Mouse (Mus musculus) limb, embryonic 11.5 days (tissue): ENCODE results near the gene Qtrt2. TPM values are rescaled to one million over a fixed set of nuclear protein-coding genes. Genes with fewer than 3 reads are reported as not detected.

Experiments used
- ATAC-seq: fragments of 200-750 bp; cut with Nextera tagmentation; 2 replicates; pipeline ENCODE4 v1.8.0; 2017; ENCODE audit warnings: low read depth; ENCODE audit not compliant: insufficient number of reproducible peaks, low FRiP score, low TSS enrichment
- DNase-seq: peaks from one replicate; pipeline ENCODE4 v3.0.0-alpha.2; 2015; ENCODE audit warnings: low spot score
- H3K27ac ChIP-seq: fragments of 300-500 bp; sonication (generic); replicated peaks from 2 replicates; pipeline ENCODE4 v1.5.1; 2014; ENCODE audit warnings: low read depth, mild to moderate bottlenecking, low read length
- H3K27me3 ChIP-seq: fragments of 300-500 bp; sonication (generic); 2 replicates; pipeline ENCODE4 v1.6.1; 2014; ENCODE audit warnings: mild to moderate bottlenecking, low read length, mixed read lengths; ENCODE audit not compliant: control insufficient read depth, insufficient read depth
- H3K36me3 ChIP-seq: fragments of 300-500 bp; sonication (generic); 2 replicates; pipeline ENCODE4 v1.6.1; 2014; ENCODE audit warnings: mild to moderate bottlenecking, low read length, moderate library complexity, mixed read lengths; ENCODE audit not compliant: control insufficient read depth, insufficient read depth
- H3K4me1 ChIP-seq: fragments of 300-500 bp; sonication (generic); 2 replicates; pipeline ENCODE4 v1.6.1; 2014; ENCODE audit warnings: low read length, mixed read lengths; ENCODE audit not compliant: control insufficient read depth, insufficient read depth
- H3K4me2 ChIP-seq: fragments of 300-500 bp; sonication (generic); 2 replicates; pipeline ENCODE4 v1.6.1; 2014; ENCODE audit warnings: low read depth, mild to moderate bottlenecking, moderate library complexity; ENCODE audit not compliant: severe bottlenecking
- H3K4me3 ChIP-seq: fragments of 300-500 bp; sonication (generic); 2 replicates; pipeline ENCODE4 v1.5.1; 2014; ENCODE audit warnings: low read depth, low read length
- H3K9ac ChIP-seq: fragments of 300-500 bp; sonication (generic); 2 replicates; pipeline ENCODE4 v1.6.1; 2014; ENCODE audit warnings: mild to moderate bottlenecking, low read length
- H3K9me3 ChIP-seq: fragments of 300-500 bp; sonication (generic); 2 replicates; pipeline ENCODE4 v1.6.1; 2016; ENCODE audit warnings: low read length; ENCODE audit not compliant: control insufficient read depth
- WGBS: fragments of 180-500 bp; shearing (Covaris S2); extraction: QIAGEN DNeasy Blood & Tissue Kit; methylation state at CpG from one replicate; pipeline ENCODE4 v1.1.7; 2014; 5-methylcytosine and 5-hydroxymethylcytosine counted together
- polyA plus RNA-seq: library from polyadenylated mRNA; unstranded; fragments of >200 nt; fragmentation: Nextera tagmentation; extraction: Ambion mirVana; gene quantifications from 2 replicates; pipeline ENCODE4 v1.2.1, GENCODE M21; 2014

Gene Qtrt2
- polyA plus RNA-seq, 1 experiment from 2014 or later: 40.1 TPM

DNA sequence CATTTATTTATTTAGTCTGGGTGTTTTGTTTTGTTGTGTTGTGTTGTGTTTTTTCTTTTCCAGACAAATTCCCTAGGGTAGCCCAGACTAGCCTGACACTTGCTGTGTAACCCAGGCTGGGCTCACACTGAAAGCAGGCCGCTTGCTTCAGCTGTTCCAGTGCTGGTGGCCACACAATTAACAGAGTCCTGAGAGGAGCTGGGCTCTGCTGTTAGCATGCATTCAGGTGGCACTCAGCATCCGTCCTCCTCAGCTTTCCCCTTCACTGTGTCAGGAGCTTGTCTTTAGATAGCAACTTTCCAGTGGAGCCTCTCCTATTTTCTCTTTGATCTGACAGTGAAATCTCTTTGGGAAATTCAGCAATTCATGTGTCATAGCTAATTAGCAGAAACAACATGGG lies 4.6 kb downstream of the Qtrt2 start:
- no peaks in the 10 kb centered on the region for H3K9me3 ChIP-seq
- no peak for ATAC-seq
- no peak overlapping the region for H3K4me3 ChIP-seq
- no peak for DNase-seq
- no peak overlapping the region for H3K9ac ChIP-seq
- no peaks in the 10 kb centered on the region for H3K36me3 ChIP-seq
- H3K27me3 ChIP-seq: no peaks in the 10 kb centered on the region
- H3K4me2 ChIP-seq: no peak overlapping the region
- H3K27ac ChIP-seq: no peak overlapping the region
- 64% methylated on average over 2 of the region's 2 CpGs for WGBS
- no peaks in the 10 kb centered on the region for H3K4me1 ChIP-seq

DNA sequence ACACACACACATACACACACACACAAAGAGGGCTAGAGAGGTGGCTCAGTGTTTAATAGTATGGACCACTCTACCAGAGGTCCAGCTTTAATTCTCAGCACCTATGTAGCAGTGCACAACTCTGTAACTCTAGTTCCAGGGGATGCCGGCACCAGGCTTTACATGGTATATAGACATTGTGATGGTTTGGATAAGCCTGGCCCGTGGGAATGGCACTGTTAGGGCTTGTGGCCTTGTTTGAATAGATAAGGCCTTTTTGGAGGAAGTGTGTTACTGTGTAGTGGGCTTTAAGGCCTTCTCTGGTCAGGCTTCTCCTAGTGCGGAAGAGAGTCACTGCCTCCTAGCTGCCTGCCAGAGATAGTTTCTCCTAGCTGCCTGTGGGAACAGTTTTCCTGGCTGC lies 7.7 kb downstream of the Qtrt2 start:
- H3K36me3 ChIP-seq: no peaks in the 10 kb centered on the region
- DNase-seq (no peak), ATAC-seq (no peak)
- H3K27me3 ChIP-seq: no peaks in the 10 kb centered on the region
- no peak overlapping the region for H3K4me2 ChIP-seq
- no peaks in the 10 kb centered on the region for H3K9me3 ChIP-seq
- H3K9ac ChIP-seq: no peak overlapping the region
- H3K27ac ChIP-seq: no peak overlapping the region
- WGBS: 92% methylated on average over 3 of the region's 3 CpGs
- H3K4me1 ChIP-seq: no peaks in the 10 kb centered on the region
- no peak overlapping the region for H3K4me3 ChIP-seq

DNA sequence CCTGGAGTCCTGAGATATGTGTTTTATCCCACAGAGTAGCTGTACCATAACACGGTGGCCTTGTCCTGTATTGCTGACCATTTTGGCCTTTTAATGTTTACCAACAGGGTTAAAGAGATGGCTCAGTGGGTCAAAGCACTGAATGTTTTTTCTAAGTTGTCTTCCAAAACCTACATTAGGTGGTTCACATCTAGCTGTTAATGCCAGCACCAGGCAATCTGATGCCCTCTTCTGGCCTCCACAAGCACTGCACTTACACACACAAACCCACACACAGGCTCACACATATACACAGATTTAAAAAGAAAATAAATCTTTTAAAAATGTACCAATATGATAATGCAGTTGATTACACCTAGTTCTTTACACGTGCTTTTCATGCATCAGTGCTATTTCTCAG lies 17.7 kb downstream of the Qtrt2 start:
- peak; percentile 22 for DNase-seq

DNA sequence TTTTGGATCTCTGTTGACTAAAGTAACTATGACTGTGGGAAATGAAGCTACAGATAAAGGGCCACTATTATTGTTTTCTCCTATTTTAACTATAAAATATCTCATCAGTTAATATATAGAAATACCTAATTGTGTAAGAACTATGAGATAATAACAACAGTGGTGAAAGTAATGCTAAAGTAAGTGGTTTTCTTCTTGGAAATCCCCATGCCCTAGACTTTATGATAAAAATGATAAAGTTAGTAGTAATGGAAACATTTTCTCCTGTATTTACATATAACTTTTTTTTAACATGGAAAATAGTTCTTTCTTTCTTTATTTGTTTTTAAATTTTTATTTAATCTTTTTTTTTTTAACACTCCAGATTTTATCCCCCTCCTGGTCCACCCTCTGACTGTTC lies 26.0 kb downstream of the Qtrt2 start:
- ATAC-seq (no peak), DNase-seq (no peak)
- Histone ChIP-seq H3K27me3 (no peaks in the 10 kb centered on the region), H3K4me2 (no peak overlapping the region), H3K27ac (no peak overlapping the region), H3K36me3 (no peaks in the 10 kb centered on the region), H3K4me1 (no peaks in the 10 kb centered on the region), H3K9me3 (no peaks in the 10 kb centered on the region), H3K4me3 (no peak overlapping the region), H3K9ac (no peak overlapping the region)

More for the DNA sequence above, 17.7 kb downstream of the Qtrt2 start:
- Histone ChIP-seq H3K4me3 (no peak overlapping the region), H3K36me3 (no peaks in the 10 kb centered on the region), H3K27me3 (no peaks in the 10 kb centered on the region), H3K4me2 (no peak overlapping the region), H3K9ac (no peak overlapping the region), H3K27ac (no peak overlapping the region), H3K4me1 (no peaks in the 10 kb centered on the region), H3K9me3 (no peaks in the 10 kb centered on the region)
- ATAC-seq: no peak
- 87% methylated on average over 2 of the region's 2 CpGs for WGBS

DNA sequence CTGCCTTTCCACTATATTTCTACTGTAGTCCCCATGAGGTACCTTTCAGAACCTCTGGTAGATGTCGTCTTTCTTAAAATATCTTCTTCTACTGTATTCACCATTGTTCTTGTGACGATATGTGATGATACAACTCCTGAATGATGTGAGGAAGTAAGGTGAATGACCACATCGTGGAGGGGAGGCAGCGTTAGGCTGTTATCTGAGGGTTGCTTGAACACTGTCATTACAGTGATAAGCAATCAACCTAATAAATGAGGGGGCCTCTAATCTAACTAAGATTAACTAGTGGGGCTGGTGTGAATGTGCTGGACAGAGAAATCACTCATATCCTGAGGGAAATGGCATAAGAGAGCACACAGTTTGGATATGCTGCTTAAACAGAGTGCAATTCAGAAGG lies 26.5 kb downstream of the Qtrt2 start:
- ATAC-seq (no peak), DNase-seq (no peak)
- Histone ChIP-seq H3K9ac (no peak overlapping the region), H3K4me2 (no peak overlapping the region), H3K36me3 (no peaks in the 10 kb centered on the region), H3K27ac (no peak overlapping the region), H3K27me3 (no peaks in the 10 kb centered on the region), H3K4me3 (no peak overlapping the region), H3K4me1 (no peaks in the 10 kb centered on the region), H3K9me3 (no peaks in the 10 kb centered on the region)
- WGBS: 89% methylated on average over 4 of the region's 4 CpGs

DNA sequence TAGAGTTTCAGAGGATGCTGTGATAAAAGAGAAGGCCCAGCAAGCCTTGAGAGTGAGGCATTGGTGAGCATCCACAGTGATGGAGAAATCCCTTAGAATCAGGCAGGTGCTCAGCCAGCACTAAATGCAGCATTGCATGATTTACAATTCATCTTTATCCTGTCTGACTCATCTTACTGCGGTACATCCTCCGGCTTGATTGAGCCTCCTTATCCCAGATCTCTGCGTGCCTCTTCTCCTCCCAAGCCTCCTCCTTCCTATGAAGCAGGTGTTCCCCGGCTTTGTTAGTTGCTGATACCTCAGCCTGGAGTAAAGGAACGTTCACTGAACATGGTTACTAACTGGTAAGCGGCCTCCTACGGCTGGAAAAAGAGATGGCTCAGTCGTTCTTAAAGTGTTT lies 32.1 kb downstream of the Qtrt2 start:
- Histone ChIP-seq H3K4me1 (no peaks in the 10 kb centered on the region), H3K27me3 (no peaks in the 10 kb centered on the region), H3K36me3 (no peaks in the 10 kb centered on the region), H3K4me2 (no peak overlapping the region), H3K9ac (no peak overlapping the region), H3K27ac (no peak overlapping the region), H3K4me3 (no peak overlapping the region), H3K9me3 (no peaks in the 10 kb centered on the region)
- WGBS: 90% methylated on average over 8 of the region's 8 CpGs
- ATAC-seq (no peak), DNase-seq (no peak)

DNA sequence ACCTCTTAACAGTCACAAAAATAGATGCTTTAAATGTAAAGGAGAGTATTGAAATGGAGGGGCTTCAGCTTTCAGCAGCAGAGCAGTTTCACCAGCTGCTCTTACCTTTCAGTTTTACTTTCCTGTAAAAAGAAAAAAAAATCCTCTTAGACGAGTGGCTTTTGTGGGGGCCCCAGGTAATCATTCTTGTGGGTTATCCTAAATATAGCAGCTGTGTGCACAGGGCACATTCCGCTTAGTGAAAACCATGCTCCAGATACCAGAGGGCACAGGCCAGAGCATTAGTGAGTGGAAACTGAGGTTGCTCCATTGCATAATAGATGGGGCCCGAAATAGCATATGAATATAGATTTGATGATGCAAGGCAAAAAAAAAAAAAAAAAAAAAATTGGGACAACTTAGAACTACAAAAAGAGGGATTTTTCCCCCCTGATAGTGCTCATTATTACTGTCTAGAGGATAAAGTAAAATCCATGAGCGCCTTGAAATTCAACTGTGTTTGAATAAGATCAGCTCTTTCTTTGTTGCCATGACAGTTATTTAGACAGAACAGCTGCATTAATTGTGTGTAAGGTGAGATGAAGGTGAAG lies 35.8 kb downstream of the Qtrt2 start:
- H3K27ac ChIP-seq: no peak overlapping the region
- peak overlapping the region; percentile 68; the same call in 1 of the 2 replicates for H3K4me3 ChIP-seq
- no peaks in the 10 kb centered on the region for H3K9me3 ChIP-seq
- no peaks in the 10 kb centered on the region for H3K36me3 ChIP-seq
- H3K4me1 ChIP-seq: no peaks in the 10 kb centered on the region
- DNase-seq (no peak), ATAC-seq (no peak)
- no peaks in the 10 kb centered on the region for H3K27me3 ChIP-seq
- no peak overlapping the region for H3K9ac ChIP-seq
- no peak overlapping the region; the same call in 1 of the 2 replicates for H3K4me2 ChIP-seq
- WGBS: 80% methylated on average over 4 of the region's 4 CpGs

DNA sequence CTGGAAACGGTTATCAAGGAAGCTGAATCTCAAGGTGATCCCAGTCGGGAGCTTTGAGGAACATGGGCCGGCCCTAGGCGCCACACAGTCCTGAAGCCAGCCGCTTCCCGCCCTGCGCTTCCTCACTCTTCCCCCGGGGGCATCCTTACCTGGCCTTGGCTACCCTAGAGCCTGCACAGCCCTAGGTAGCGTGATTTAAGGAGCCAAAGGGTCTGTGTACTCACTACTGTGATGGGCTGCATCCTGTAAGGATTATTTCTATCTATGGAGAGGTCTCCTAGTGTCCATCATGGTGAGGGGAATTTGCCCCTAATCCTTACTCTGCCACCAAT lies 36.6 kb downstream of the Qtrt2 start:
- no peaks in the 10 kb centered on the region for H3K27me3 ChIP-seq
- H3K9me3 ChIP-seq: no peaks in the 10 kb centered on the region
- no peaks in the 10 kb centered on the region for H3K36me3 ChIP-seq
- peak overlapping the region; percentile 42; the same call in 1 of the 2 replicates for H3K27ac ChIP-seq
- no peak for DNase-seq
- WGBS: 0% methylated on average over 9 of the region's 9 CpGs
- peak overlapping the region; percentile 59 for H3K4me2 ChIP-seq
- ATAC-seq: peak; percentile 97
- peak overlapping the region; percentile 68 for H3K4me3 ChIP-seq
- no peaks in the 10 kb centered on the region for H3K4me1 ChIP-seq
- H3K9ac ChIP-seq: peak overlapping the region; percentile 86
